Mouse (Mus musculus): ENCODE measurements around the gene Car10.

Gene Car10

GRCm38 (mm10) chr11:93577441-93577840 lies 479.6 kb downstream of the Car10 start:
- no peak for DNase-seq (ENCODE audit: low read depth)

GRCm38 (mm10) chr11:93579626-93580025 lies 481.8 kb downstream of the Car10 start:
- no peak for DNase-seq (ENCODE audit: low read depth)

DNA sequence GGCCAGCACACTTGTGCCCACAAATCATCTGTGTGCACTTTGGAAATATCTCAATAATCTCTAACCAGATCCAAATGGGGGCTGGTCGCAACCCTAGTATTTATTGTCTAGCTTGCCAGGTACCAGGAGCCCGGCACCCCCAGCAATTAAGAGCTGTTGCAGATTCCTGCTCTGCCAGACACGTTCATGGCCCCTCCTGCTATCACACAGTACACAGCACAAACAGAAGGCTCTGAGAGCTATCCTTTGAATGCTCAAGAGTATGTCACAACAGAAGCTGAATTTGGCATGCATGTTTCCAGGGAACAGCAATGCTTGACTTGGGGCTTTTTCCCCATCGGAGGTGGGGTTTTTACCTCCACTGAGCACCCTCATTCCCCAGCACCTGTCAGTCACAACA lies 483.5 kb downstream of the Car10 start:
- no peak for DNase-seq (ENCODE audit: low read depth)

DNA sequence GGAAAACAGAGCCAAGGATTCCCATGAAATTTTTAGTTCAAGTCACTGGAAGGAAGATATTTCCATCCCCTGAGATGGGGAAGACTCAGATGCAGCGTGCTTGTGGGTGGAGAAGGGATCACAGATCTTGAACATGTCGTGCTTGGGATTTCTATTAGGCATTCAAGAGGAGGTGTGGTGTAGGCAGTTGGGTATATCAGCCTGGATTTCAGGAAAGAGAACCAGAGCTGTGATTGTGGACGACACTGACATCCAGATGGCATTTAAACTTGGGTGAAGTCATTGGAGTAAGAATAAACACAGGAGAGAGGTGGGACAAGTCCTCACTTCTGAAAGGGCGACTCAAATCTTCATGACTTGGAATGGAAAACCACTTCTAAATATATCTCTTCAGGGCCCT lies 490.0 kb downstream of the Car10 start:
- DNase-seq (ENCODE audit: low read depth), result no peak

DNA sequence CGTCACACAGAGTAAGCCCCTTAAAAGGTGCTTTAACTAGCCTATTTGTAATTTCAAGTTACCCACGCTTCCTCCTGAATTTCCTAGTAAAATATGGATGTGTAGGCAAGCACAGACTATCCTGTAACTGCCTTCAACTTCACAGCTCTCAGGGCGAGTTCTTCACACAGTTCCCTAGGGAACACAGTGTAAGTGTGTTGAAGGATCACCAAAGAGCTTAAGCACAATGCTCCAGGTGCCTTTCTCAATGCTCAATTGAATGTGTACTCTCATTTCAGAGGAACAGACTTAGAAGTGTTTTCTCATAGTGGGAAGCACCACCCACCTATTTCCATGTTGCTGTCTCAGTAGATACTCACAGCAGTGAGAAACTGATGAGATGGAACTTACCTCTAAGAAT lies 492.8 kb downstream of the Car10 start:
- no peak for DNase-seq (ENCODE audit: low read depth)

DNA sequence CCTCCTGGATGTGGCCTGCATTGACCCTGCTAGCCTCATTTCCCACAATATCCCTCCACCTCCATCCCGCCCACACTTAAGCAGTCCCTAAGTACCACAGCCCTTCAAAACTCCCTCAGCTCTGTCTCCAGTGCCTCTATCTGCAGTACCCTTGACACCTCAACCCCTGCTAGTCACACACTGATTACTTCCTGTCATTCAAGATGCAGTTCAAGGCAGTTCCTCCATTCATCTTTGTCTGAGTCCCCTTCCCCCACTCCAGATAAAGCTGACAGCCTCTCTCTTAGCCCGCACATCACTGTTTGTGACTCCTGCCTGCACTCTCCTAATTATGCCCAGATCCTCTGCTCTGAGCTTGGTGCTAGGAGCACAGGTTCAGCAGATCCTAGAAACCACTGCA lies 496.2 kb downstream of the Car10 start:
- no peak for DNase-seq (ENCODE audit: low read depth)

DNA sequence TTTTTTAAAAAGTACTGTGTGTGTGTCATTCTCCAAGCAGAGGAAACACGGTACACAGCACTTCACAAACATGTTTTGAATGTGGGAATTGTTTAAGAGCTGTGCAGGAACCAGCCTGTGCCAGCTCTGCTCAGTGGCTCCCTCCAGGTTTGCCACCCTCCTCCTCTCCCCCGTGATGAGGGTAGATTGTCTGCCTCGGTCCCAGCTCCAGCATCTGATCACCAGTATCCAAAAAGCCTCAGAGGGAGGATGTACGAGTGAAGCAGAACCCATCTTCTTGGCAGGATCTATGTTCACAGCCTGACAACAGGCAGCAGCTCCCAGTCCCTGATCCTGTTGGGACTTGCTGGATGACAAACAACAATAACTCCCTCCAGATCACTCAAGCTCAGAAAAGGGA lies 500.3 kb downstream of the Car10 start:
- no peak for DNase-seq (ENCODE audit: low read depth)

DNA sequence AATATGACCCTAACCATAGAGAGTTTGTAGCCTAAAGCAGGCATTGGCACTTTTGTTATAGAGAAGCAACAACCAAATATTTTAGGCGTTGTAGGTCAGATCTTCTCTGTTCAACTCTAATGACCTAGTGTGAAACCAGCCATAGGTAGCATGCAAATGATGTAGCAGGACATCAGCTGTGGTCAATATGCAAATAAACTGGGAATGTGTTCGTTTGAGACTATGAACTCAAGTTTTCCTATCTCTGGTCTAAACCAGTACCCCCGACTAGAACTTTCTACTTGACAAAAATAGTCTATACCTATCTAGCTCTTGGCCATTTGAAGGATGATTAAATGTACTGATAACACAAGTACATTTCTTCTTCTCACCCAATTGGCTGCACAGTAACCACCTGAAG lies 501.9 kb downstream of the Car10 start:
- no peak for DNase-seq (ENCODE audit: low read depth)

GRCm38 (mm10) chr11:93603575-93603974 lies 505.7 kb downstream of the Car10 start:
- DNase-seq (ENCODE audit: low read depth), result no peak

DNA sequence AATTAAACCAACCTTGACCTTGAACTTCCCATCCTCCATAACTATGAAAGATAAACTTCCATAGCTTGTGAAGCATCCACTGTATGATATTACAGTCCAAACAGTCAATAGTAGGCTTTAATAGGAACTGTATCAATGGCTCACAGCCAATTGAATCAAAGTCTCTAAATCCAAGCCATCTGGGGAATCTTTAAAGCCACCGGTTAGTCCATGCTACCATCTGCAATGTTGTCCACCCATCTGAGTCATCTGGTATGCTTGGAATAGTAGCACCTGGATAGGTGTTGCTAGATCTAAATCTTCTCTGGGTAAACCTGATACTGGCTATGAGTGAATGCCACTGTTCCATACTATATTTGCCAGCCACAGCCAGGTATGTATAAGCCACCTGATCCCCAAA lies 509.3 kb downstream of the Car10 start:
- no peak for DNase-seq (ENCODE audit: low read depth)

DNA sequence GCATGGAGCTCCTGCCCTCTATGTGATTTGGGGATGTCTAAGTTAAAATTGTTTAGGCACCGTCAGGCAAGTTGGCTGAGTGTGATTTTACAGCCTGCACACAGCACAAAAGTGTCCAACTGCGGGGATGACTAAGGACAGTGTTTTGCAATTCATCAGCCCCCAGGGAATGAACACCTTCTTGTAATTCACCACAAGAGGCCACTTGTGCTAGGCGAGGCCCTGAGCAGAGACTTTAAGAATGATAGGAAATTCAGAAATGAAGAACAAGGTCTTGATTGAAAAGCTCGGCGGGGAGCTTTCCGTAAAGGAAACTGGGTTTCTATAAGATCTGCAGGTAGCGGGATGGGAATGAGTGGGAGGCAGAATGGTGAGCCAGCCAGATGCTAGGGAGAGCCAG lies 510.9 kb downstream of the Car10 start:
- no peak for DNase-seq (ENCODE audit: low read depth)

DNA sequence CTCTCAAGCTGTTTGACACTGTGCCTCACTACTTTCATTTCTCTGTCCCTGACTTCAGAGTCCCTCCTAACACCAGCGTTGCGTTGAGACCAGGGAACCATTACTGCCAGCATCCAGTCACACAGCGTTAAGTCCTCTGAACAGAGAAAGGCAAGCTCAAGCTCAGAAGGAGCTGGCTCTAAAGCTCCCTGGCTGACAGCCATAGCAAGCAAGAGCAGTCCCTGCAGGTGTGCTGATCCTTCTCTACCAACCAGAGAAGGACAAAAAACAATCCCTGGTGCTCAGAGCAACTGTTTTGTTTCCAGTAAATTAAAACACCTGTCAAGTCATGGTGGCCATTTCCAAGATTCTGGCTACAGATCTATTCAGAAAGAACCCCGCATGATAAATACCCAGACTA lies 514.2 kb downstream of the Car10 start:
- no peak for DNase-seq (ENCODE audit: low read depth)

DNA sequence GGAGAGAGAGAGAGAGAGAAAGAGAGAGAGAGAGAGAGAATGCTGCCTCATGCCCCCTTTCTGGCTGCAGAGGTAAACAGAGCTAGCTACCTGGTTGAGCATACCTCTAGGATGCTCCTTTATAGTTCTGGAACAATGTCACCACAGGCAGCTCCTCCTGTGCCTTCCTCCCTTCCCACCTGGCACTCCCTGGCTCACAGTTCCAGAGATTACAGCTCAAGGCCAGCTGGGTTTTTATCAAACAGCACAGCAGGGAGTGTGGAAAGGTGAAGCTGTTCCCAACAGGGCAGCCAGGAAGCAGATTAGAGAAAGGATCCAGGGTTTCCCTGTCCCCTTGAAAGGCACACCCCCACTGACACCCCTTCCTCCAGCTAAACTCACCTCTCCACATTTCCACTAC lies 517.0 kb downstream of the Car10 start:
- no peak for DNase-seq (ENCODE audit: low read depth)

DNA sequence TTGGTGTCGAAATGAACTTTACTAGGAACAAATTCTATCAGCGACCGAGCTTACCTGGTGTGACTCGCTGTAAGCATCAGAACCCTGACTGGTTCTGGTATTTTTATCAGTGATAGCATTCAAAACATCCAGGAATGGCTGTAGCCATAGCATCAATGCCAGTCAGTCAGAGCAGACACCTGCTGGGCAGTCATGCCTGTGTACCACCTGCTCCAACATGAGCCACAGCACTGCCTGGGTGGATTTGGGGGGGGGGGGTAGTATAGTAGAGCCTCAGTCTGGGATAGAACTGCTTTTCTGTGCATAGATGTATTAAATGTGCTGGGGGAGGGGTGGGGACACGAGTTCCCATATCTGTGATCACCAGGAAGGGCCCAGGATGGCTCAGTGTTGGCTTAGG lies 525.8 kb downstream of the Car10 start:
- no peak for DNase-seq (ENCODE audit: low read depth)

DNA sequence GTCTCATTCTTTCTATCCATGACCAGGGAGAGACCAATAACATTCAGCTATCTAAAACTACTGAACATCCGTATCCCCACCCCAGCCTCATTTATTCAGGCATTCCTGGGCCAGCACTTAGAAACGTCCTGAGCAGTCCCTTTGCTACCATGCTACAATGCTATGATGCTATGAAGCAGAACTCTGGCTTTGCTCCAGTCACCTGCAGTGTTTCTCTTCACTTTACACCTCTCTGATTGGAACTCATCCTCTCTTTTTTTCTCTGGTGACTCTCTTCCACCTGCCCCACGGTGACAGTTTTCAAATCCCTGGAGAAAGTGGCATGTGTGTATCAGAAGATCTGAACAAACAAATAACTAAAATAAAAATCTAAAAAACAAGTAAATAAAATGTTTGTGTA lies 541.6 kb downstream of the Car10 start:
- no peak for DNase-seq (ENCODE audit: low read depth)

- DNase-seq (ENCODE audit: low read depth), result no peak
Measured at GRCm38 (mm10) chr11:93640954-93641353, 543.1 kb downstream of the Car10 start.

DNA sequence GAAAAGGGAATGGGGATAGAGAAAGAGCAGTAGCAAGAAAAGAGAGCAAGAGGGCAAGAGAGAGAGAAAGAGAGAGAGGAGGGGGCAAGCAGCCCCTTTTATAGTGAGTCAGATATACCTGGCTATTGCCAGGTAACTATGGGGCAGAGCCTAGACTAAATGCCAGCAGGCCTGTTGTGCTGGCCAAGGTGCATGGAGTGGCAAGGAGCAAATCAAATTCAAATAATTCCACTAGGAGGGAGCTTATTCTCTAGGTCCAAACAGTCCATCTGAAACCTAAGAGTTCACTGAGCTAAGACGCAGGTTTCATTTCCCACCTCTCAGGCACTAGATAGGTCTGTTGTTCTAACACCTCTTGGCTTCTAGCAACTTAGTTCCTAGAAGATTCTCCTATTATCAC lies 544.5 kb downstream of the Car10 start:
- DNase-seq (ENCODE audit: low read depth), result no peak

- no peak for DNase-seq (ENCODE audit: low read depth)
Measured at GRCm38 (mm10) chr11:93643006-93643405, 545.2 kb downstream of the Car10 start.

DNA sequence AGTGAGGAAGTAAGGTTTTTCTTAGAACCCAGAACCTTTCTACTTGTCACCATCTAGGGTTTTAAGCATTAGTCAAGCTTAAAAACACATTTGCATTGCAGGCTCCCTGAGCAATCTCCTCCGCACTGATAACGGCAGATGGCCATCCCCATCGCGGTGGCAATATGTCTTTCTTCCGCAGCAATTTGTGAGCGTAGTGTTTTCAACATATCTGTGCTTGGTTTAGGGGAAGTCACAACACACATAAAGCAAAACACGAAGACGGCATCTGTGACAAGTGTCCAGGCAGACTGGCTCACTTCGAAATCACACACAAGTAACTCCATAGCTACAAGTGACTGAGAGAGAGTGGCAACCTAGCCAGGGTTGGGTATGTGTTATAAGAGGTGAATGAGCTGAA lies 545.6 kb downstream of the Car10 start:
- no peak for DNase-seq (ENCODE audit: low read depth)

DNA sequence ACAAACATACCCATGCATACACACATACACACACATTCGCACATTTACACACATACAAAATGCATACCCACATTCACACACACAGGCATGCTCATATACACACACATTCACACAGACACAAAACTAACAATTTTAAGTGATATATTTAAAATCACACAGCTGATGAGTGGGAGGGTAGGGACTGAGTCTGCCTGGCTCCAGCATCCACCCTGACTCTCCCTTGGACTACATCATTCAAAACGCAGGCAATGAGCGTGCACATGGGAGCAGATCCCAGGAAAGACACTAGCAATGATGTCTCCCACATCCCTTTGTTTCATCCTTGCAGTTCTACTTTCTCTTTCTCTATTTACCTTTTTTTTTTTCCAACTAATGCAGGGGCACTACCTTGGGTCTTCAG lies 548.4 kb downstream of the Car10 start:
- DNase-seq (ENCODE audit: low read depth), result no peak
